Mouse (Mus musculus) neural tube, embryonic 14.5 days (tissue): ENCODE measurements around the gene Sec31a. TPM values are rescaled to one million over a fixed set of nuclear protein-coding genes. Genes with fewer than 3 reads are reported as not detected.
A peak's percentile ranks its signal among the peaks of the same experiment; 100 is the strongest.

Experiments
- ATAC-seq: fragments of 200-750 bp; cut with Nextera tagmentation; 2 replicates; pipeline ENCODE4 v1.8.0; 2017; ENCODE audit warnings: low read depth, mild to moderate bottlenecking, moderate TSS enrichment, moderate library complexity
- H3K27ac ChIP-seq: fragments of 300-500 bp; sonication (generic); 2 replicates; pipeline ENCODE4 v1.5.1; 2014; ENCODE audit warnings: low read depth, mild to moderate bottlenecking, control low read depth, low read length, moderate library complexity, mixed read lengths
- H3K27me3 ChIP-seq: fragments of 300-500 bp; sonication (generic); 2 replicates; pipeline ENCODE4 v1.6.1; 2014; ENCODE audit warnings: low read length; ENCODE audit not compliant: control insufficient read depth, insufficient read depth
- H3K36me3 ChIP-seq: fragments of 300-500 bp; sonication (generic); 2 replicates; pipeline ENCODE4 v1.6.1; 2014; ENCODE audit warnings: low read length, mixed read lengths; ENCODE audit not compliant: control insufficient read depth, insufficient read depth
- H3K4me1 ChIP-seq: fragments of 300-500 bp; sonication (generic); 2 replicates; pipeline ENCODE4 v1.6.1; 2014; ENCODE audit warnings: low read length; ENCODE audit not compliant: control insufficient read depth, insufficient read depth
- H3K4me2 ChIP-seq: fragments of 300-500 bp; sonication (generic); 2 replicates; pipeline ENCODE4 v1.6.1; 2014; ENCODE audit warnings: mild to moderate bottlenecking, low read depth, low read length, control low read depth
- H3K4me3 ChIP-seq: fragments of 300-500 bp; sonication (generic); 2 replicates; pipeline ENCODE4 v1.5.1; 2014; ENCODE audit warnings: low read depth, low read length, control low read depth, mixed read lengths
- H3K9ac ChIP-seq: fragments of 300-500 bp; sonication (generic); replicated peaks from 2 replicates; pipeline ENCODE4 v1.6.1; 2014; ENCODE audit warnings: low read depth, mild to moderate bottlenecking, control low read depth, low read length, mixed read lengths
- H3K9me3 ChIP-seq: fragments of 300-500 bp; sonication (generic); 2 replicates; pipeline ENCODE4 v1.6.1; 2016; ENCODE audit warnings: low read length; ENCODE audit not compliant: control insufficient read depth
- WGBS: fragments of 180-500 bp; shearing (Covaris S2); extraction: QIAGEN DNeasy Blood & Tissue Kit; methylation state at CpG from one replicate; pipeline ENCODE4 v1.1.7; 2014; 5-methylcytosine and 5-hydroxymethylcytosine counted together
- polyA plus RNA-seq: library from polyadenylated mRNA; unstranded; fragments of >200 nt; fragmentation: Nextera tagmentation; extraction: Ambion mirVana; gene quantifications from 2 replicates; pipeline ENCODE4 v1.2.1, GENCODE M21; 2014

The Sec31a gene
- polyA plus RNA-seq, 1 experiment from 2014 or later = 90.2 TPM

DNA sequence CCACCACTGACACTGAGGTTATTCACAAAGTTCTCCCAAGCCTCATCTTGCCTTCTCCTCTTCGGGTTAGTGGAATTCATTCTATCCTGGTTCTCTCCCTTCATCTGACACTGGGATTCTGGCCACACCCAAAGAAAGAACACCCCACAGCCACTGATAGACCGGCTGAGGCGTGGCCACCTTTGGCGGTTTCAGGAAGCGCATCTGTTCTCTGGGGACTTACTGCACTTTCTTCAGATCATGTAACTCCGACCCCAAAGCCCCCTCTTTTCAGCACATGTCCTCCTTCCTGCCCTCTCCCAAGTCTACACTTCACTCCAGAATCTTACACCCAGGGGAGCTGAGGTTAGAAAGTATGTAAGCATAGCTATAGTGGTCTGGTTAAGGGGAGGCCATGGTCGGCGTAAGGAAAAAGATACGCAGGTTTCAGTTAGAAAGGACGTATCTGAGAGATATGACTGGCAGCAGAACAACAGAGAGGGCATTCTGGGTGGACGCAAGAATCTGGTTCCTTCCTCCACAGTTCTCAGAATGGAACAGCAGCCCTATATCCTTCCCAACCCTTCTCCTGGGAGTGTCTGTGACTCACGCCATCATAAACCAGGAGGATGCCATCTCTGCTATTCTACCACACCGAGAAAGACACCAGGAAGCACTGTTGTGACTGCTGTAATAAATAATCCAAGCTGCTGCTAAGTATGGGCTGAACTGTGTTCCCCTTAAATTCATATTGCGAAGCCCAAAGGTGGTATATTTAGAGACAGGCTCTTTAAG, 82.2 kb downstream of the Sec31a start:
- H3K27ac ChIP-seq = no peak overlapping the region
- no peaks in the 10 kb centered on the region for H3K4me1 ChIP-seq
- 59% methylated on average over 14 of the region's 14 CpGs for WGBS
- no peaks in the 10 kb centered on the region for H3K27me3 ChIP-seq
- no peak overlapping the region for H3K4me2 ChIP-seq
- no peak overlapping the region for H3K4me3 ChIP-seq
- H3K36me3 ChIP-seq = no peaks in the 10 kb centered on the region
- H3K9me3 ChIP-seq = no peaks in the 10 kb centered on the region
- no peak for ATAC-seq
- no peak overlapping the region for H3K9ac ChIP-seq

DNA sequence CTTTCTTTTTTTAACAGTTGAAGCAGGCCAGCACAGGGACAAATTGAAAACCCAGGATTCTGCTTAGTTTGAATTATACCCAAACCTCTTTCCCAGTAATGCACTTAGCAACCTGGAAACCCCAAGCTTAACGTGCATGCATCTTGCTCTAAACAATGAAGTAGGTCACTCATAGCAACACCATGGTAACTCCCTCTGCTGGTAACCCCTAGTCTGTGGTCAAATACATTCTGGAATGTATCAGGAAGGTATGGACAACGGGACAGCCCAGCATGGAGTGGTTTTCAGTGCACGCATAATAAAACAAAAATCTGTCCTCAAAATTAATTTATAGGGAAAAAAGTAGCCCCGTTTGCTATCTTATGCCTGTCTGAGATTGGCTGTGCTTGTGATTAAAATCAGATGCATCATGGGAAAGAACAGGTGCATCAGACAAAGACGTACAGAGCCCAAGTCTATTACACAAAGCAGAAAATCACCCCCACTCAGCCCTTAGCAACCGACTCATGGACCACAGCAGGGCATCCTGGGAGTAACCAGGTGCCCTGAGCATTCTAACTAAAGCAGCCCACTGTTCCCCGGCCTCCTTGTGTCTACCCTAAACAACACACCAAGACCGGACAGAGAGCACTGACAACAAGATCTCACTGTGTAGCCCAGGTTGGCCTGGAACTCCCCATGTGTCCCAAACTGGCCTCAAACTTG, 83.6 kb downstream of the Sec31a start:
- peak; percentile 13; the same call in 1 of the 2 replicates for ATAC-seq
- H3K36me3 ChIP-seq = no peaks in the 10 kb centered on the region
- no peak overlapping the region for H3K4me2 ChIP-seq
- H3K4me1 ChIP-seq = no peaks in the 10 kb centered on the region
- WGBS = 31% methylated on average over 8 of the region's 8 CpGs
- no peak overlapping the region for H3K4me3 ChIP-seq
- H3K27ac ChIP-seq = peak overlapping the region; percentile 16; the same call in 1 of the 2 replicates
- no peaks in the 10 kb centered on the region for H3K9me3 ChIP-seq
- H3K27me3 ChIP-seq = no peaks in the 10 kb centered on the region
- H3K9ac ChIP-seq = no peak overlapping the region

DNA sequence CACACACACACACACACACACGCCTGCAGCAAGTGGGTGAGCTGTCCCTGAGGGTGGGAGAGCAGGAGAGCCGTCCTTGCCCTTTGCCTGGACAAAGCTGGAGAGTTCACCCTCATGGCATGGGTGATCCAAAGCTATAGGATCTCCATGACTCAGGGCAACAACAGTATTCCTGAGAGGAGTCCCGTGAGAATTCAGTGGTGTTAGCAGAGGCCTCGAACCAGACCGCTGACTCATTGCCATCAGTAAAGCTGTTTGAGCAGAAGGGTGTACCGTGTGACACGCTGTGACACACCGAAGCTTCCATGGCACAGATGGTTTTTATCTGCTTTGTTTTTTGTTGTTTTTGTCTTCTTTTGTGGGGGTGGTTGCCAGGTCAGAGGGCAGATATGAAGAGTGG, 84.4 kb downstream of the Sec31a start:
- 78% methylated on average over 8 of the region's 8 CpGs for WGBS
- Histone ChIP-seq H3K27me3 (no peaks in the 10 kb centered on the region), H3K9ac (no peak overlapping the region), H3K27ac (no peak overlapping the region), H3K4me2 (no peak overlapping the region), H3K4me3 (no peak overlapping the region), H3K4me1 (no peaks in the 10 kb centered on the region), H3K36me3 (no peaks in the 10 kb centered on the region), H3K9me3 (no peaks in the 10 kb centered on the region)
- ATAC-seq = 0 out of 2 replicates have a peak, but pooled peaks have one; percentile 23

DNA sequence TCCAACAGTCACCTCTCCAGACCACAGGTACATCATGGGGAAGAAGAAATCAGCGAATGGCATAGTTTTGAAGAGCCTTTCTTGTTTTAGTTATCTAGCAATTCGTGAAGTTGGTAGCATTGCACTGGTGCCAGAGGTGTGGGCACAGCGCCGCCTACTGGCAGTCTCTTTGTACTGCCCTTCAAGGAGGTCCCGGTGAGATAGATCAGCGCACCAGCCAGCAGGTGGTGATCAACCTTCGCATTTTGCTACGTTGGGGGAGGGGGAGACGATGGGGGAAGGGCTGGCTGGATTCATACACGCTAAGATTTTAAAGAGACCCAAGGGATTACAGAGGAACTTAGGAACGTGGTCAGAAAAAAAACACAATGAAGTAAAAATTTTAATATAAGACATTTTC, 94.0 kb downstream of the Sec31a start:
- H3K9me3 ChIP-seq = no peaks in the 10 kb centered on the region
- no peak overlapping the region for H3K4me3 ChIP-seq
- no peaks in the 10 kb centered on the region for H3K4me1 ChIP-seq
- no peak overlapping the region for H3K9ac ChIP-seq
- H3K27ac ChIP-seq = no peak overlapping the region
- H3K27me3 ChIP-seq = no peaks in the 10 kb centered on the region
- 3% methylated on average over 11 of the region's 11 CpGs for WGBS
- H3K36me3 ChIP-seq = no peaks in the 10 kb centered on the region
- peak; percentile 95 for ATAC-seq
- peak overlapping the region; percentile 18; the same call in 1 of the 2 replicates for H3K4me2 ChIP-seq

DNA sequence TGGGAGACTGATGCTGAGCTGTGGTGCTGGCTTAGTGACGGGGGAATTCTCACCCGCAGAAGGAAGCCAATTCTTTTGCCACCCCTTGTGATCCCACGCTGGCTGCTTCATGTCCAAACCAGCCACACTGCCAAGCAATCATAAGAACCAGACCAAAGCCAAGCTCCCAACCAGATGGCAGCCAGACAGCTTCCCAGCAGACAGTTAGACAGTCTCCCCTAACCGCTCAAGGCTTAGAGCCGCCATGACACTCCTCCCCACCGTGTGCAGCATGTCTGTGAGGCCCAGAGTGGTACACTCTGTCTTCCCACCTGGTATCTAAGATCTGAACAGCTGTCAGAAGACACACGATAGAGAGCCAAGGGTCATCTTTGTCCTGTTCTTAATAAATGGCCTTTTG, 98.2 kb downstream of the Sec31a start:
- no peak overlapping the region for H3K4me3 ChIP-seq
- H3K27ac ChIP-seq = no peak overlapping the region
- no peaks in the 10 kb centered on the region for H3K9me3 ChIP-seq
- H3K9ac ChIP-seq = no peak overlapping the region
- 78% methylated on average over 7 of the region's 7 CpGs for WGBS
- no peaks in the 10 kb centered on the region for H3K36me3 ChIP-seq
- H3K4me2 ChIP-seq = no peak overlapping the region
- H3K4me1 ChIP-seq = no peaks in the 10 kb centered on the region
- H3K27me3 ChIP-seq = no peaks in the 10 kb centered on the region
- ATAC-seq = no peak

DNA sequence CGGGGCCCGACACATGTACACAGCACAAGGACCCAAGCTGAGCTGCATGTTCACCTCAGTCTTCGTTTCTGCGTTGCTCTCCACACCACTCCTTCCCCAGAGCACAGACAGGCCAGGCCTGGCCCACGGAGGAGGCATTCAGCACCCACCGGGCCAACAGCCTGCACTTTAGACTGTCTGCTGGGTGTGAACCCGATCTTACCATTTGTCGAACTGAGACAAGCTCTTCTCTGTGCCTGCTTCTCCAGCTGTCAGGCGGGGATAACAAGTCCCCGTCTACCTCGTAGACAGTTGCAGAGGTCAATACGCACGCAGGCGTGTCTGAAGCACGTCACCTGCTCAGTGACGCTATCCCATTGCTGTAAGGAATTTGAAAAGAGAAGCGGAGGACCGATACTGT, 99.0 kb downstream of the Sec31a start:
- Histone ChIP-seq H3K9me3 (no peaks in the 10 kb centered on the region), H3K27ac (no peak overlapping the region), H3K9ac (no peak overlapping the region), H3K4me3 (no peak overlapping the region), H3K27me3 (no peaks in the 10 kb centered on the region), H3K36me3 (no peaks in the 10 kb centered on the region), H3K4me2 (no peak overlapping the region), H3K4me1 (no peaks in the 10 kb centered on the region)
- ATAC-seq = no peak
- WGBS = 85% methylated on average over 18 of the region's 18 CpGs

DNA sequence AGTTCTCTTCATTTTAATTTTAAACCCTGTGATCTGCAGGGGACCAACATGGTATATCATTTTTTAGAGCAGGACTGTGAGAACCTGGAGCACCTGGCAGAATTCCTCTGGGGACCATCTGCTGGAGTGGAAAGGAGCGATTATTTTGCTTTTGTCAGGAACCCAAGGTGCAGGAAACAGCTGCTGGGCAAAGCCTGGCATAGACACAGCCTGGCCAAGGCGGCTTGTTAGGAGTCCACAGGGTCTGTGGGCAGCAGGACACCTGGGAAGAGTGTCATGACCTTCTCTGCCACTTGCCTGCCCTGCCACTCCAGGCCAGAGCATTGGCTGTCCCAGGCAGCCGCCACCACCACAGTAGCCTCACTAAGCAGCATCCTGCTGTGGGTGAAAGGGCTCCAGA, 100.4 kb downstream of the Sec31a start:
- Histone ChIP-seq H3K9me3 (no peaks in the 10 kb centered on the region), H3K27ac (no peak overlapping the region), H3K4me1 (no peaks in the 10 kb centered on the region), H3K9ac (no peak overlapping the region), H3K36me3 (no peaks in the 10 kb centered on the region), H3K4me3 (no peak overlapping the region), H3K4me2 (no peak overlapping the region), H3K27me3 (no peaks in the 10 kb centered on the region)
- ATAC-seq = no peak
- WGBS = 52% methylated on average over 3 of the region's 3 CpGs

DNA sequence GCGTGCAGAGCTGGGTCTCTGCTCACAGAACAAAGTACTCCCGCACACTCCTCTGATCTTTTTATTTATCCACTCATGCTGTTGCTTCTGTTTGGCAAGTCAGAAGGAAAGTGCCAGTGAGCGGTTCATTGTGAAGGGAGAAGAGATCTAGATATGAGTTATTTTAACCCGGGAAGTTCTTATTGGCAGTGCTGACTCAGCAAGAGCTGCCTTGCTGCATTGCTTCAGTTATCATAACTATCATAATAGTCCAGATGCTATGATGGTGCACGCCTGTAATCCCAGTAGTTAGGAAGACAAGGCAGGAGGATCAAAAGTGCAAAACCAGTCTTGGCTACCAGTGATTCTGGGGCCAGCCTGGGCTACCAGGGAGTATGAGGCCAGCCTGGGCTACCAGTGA, 103.6 kb downstream of the Sec31a start:
- no peak for ATAC-seq
- 87% methylated on average over 5 of the region's 5 CpGs for WGBS
- Histone ChIP-seq H3K4me2 (no peak overlapping the region), H3K9ac (no peak overlapping the region), H3K27me3 (no peaks in the 10 kb centered on the region), H3K9me3 (no peaks in the 10 kb centered on the region), H3K4me3 (no peak overlapping the region), H3K4me1 (no peaks in the 10 kb centered on the region), H3K27ac (no peak overlapping the region), H3K36me3 (no peaks in the 10 kb centered on the region)
